ENCODE assay signal across 14 mouse cellular contexts in the genomic region with DNA sequence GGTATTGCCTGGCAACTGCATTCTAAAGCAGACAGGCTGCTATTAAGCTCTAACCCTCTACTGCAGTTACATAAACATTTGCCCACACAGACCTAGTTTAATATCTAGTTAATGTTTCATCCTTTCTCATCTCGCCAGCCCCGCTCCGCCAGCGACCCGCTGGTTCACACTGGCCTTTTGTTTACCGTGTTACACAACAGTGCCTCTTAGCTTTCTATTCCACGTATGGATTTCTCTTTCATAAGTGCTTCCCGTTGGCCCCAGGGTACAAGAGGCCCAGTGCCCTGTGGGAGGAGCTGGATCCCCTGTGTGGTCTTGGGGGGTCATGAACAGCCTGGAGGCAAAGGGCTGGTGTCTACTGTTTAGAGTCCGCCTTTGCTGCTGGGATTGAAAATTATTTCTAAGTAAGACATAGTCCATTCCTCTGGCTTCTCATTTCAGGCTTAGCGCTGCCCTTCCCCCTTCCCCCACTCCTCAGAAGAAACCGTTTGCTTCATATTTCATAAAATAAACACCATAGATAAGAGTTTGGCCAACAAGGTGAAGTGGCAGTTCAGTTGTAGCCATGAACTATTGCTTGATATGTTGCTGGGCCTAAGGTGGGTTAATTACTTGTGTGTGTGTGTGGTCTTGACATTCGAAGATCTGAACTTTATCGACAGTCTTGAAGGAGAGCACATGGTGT. TPM values are rescaled to one million over a fixed set of nuclear protein-coding genes. Genes with fewer than 3 reads are reported as not detected.
A peak's percentile ranks its signal among the peaks of the same experiment; 100 is the strongest.
DNase-seq lines count a peak whose midpoint lies in the region; ATAC-seq and TF ChIP-seq lines count a peak whose summit lies in the region.
"Had no signal": no experiment of that assay in that cellular context is flagged by ENCODE, and none has a peak within 500 bp of the region (broad histone marks: within the 10 kb centered on the region; RNA-seq: fewer than 3 reads in every experiment).

No protein-coding gene starts in this region.

- peaks cover 6 to 23% of the 10 kb centered on the region in 2 experiments for H3K4me1 ChIP-seq in liver, embryonic 14.5 days (replicated peaks; ENCODE audit: control insufficient read depth in 2 of 2, insufficient read depth in 2 of 2, low read length in 1 of 2)
- peaks cover 24% of the 10 kb centered on the region for H3K4me1 ChIP-seq in stomach, embryonic 15.5 days

- H3K36me3 ChIP-seq in liver, embryonic 14.5 days (replicated peaks; ENCODE audit: control insufficient read depth, insufficient read depth, low read depth) = no peaks in the 10 kb centered on the region
- H3K36me3 ChIP-seq in stomach, embryonic 15.5 days = no peaks in the 10 kb centered on the region

- DNase-seq in layer of hippocampus, adult 2 months (ENCODE audit: low spot score in 2 of 2) = no peak
- DNase-seq in layer of hippocampus, postnatal 36 days = no peak
- peak; percentile 86 to 94 for DNase-seq in kidney, adult 8-10 months
- no peak for DNase-seq in liver, embryonic 14.5 days (ENCODE audit: low read depth in 3 of 3, low spot score in 3 of 3)
- DNase-seq in left cerebral cortex, adult 9 months (ENCODE audit: low spot score in 2 of 2) = no peak
- no peak for DNase-seq in adrenal gland, postnatal 36 days
- DNase-seq: gastrocnemius, postnatal 36 days had no signal

- no peak overlapping the region for H3K4me2 ChIP-seq in liver, embryonic 14.5 days (ENCODE audit: low read depth)
- H3K4me2 ChIP-seq in stomach, embryonic 15.5 days = no peak overlapping the region
- H3K4me2 ChIP-seq: hindbrain, embryonic 15.5 days; limb, embryonic 15.5 days; neural tube, embryonic 13.5 days had no signal

- 73% methylated on average over 13 of the region's 13 CpGs for WGBS in liver, embryonic 14.5 days (ENCODE audit: insufficient replicate concordance)
- WGBS in stomach, embryonic 15.5 days = 42% methylated on average over 13 of the region's 13 CpGs

- ATAC-seq in liver, embryonic 14.5 days (ENCODE audit: insufficient read depth) = peak; percentile 61
- ATAC-seq in stomach, embryonic 15.5 days (ENCODE audit: insufficient read depth, low FRiP score, low read depth) = peak; percentile 60
- ATAC-seq in megakaryocyte progenitor cell, adult 5-6 weeks (replicated peaks; ENCODE audit: poor library complexity) = no peak

- H3K9me3 ChIP-seq in liver, embryonic 14.5 days (ENCODE audit: control insufficient read depth, low read length) = no peaks in the 10 kb centered on the region
- H3K9me3 ChIP-seq in stomach, embryonic 15.5 days = no peaks in the 10 kb centered on the region
- H3K9me3 ChIP-seq: hindbrain, embryonic 15.5 days; limb, embryonic 15.5 days; neural tube, embryonic 13.5 days had no signal

- H3K9ac ChIP-seq in liver, embryonic 14.5 days (replicated peaks) = no peak overlapping the region
- no peak overlapping the region for H3K9ac ChIP-seq in stomach, embryonic 15.5 days
- H3K9ac ChIP-seq: hindbrain, embryonic 15.5 days; limb, embryonic 15.5 days had no signal

- peak overlapping the region; percentile 87 for H3K27ac ChIP-seq in layer of hippocampus, adult 2 months
- H3K27ac ChIP-seq in liver, embryonic 14.5 days = no peak overlapping the region; the same call in 1 of the 2 replicates
- H3K27ac ChIP-seq in stomach, embryonic 15.5 days = peak overlapping the region; percentile 65; the same call in 1 of the 2 replicates
- H3K27ac ChIP-seq: hindbrain, embryonic 15.5 days; limb, embryonic 15.5 days; neural tube, embryonic 13.5 days had no signal

- TF ChIP-seq CTCF in layer of hippocampus, adult 2 months (conservative IDR thresholded peaks at IDR 0.05) = no peak
- no peak for TF ChIP-seq CTCF in liver, embryonic 14.5 days (IDR thresholded peaks at IDR 0.05; ENCODE audit: low read depth)

- H3K4me3 ChIP-seq in layer of hippocampus, adult 2 months = no peak overlapping the region
- no peak overlapping the region for H3K4me3 ChIP-seq in liver, embryonic 14.5 days (ENCODE audit: insufficient read depth in 1 of 2, low read depth in 2 of 2, low read length in 2 of 2)
- no peak overlapping the region for H3K4me3 ChIP-seq in stomach, embryonic 15.5 days (replicated peaks)
- H3K4me3 ChIP-seq: erythroblast, embryonic 14.5 days; hindbrain, embryonic 15.5 days; limb, embryonic 15.5 days; neural tube, embryonic 13.5 days had no signal

- TF ChIP-seq EP300 in liver, embryonic 14.5 days (IDR thresholded peaks at IDR 0.05; ENCODE audit: low read depth) = 0 out of 2 replicates have a peak, but pooled peaks have one; percentile 15

- H3K27me3 ChIP-seq in liver, embryonic 14.5 days (ENCODE audit: control insufficient read depth, insufficient read depth, low read length) = no peaks in the 10 kb centered on the region
- H3K27me3 ChIP-seq in stomach, embryonic 15.5 days (replicated peaks) = no peaks in the 10 kb centered on the region
- H3K27me3 ChIP-seq: hindbrain, embryonic 15.5 days; limb, embryonic 15.5 days; neural tube, embryonic 13.5 days had no signal

RNA-seq across cellular contexts. Expression of a gene that starts 49.6 kb away (rescaled TPM):
- not detected for total RNA-seq in layer of hippocampus, adult 2 months (2021)
- total RNA-seq in layer of hippocampus, postnatal 36 days (2021) = not detected
- not detected in 2 replicates for polyA plus RNA-seq in liver, embryonic 14.5 days (2012; rRNA removed)
- polyA plus RNA-seq in liver, embryonic 14.5 days (2014; fragmentation: Nextera tagmentation; extraction: Ambion mirVana) = not detected in 2 replicates
- not detected in 2 replicates for polyA plus RNA-seq in stomach, embryonic 15.5 days (2015; fragmentation: Nextera tagmentation; extraction: Ambion mirVana)
- total RNA-seq in adrenal gland, postnatal 36 days (2021) = not detected
- not detected in 2 replicates for total RNA-seq in megakaryocyte progenitor cell, adult 5-6 weeks (2015)
- total RNA-seq in megakaryocyte progenitor cell, adult 5-6 weeks (2017) = not detected in 2 replicates
- total RNA-seq: gastrocnemius, postnatal 36 days had no signal
- polyA plus RNA-seq: C2C12; erythroblast, embryonic 14.5 days; hindbrain, embryonic 15.5 days; limb, embryonic 15.5 days; neural tube, embryonic 13.5 days had no signal

Comparison
In these comparisons a context has a peak if more than half of its experiments do, and no peak if none do; other contexts are left out.
1. DNase-seq: peak in kidney, adult 8-10 months (2 of 2); none in layer of hippocampus, adult 2 months (0 of 2), layer of hippocampus, postnatal 36 days (0 of 2), liver, embryonic 14.5 days (0 of 3), left cerebral cortex, adult 9 months (0 of 2) and adrenal gland, postnatal 36 days (0 of 2).